Mouse (Mus musculus): ENCODE measurements around the gene Epm2aip1. TPM values are rescaled to one million over a fixed set of nuclear protein-coding genes. Genes with fewer than 3 reads are reported as not detected.

Epm2aip1 gene
- polyA plus RNA-seq, 1 experiment: 20.2 TPM

- TF ChIP-seq CTCF (IDR thresholded peaks at IDR 0.05; ENCODE audit: low read depth, low read length): no peak
- TF ChIP-seq EP300 (IDR thresholded peaks at IDR 0.05; ENCODE audit: insufficient read depth, low read depth, low read length): no peak
- no peak for TF ChIP-seq POLR2A (IDR thresholded peaks at IDR 0.05; ENCODE audit: insufficient read depth, low read length)
- H3K9ac ChIP-seq (ENCODE audit: low read depth, poor library complexity, severe bottlenecking): no peak overlapping the region
- no peak overlapping the region for H3K27ac ChIP-seq (ENCODE audit: insufficient read depth, low read length)
- H3K27me3 ChIP-seq (ENCODE audit: control insufficient read depth, insufficient read depth, low read length, poor library complexity, severe bottlenecking): no peaks in the 10 kb centered on the region
- H3K36me3 ChIP-seq (ENCODE audit: control insufficient read depth, insufficient read depth, low read length, poor library complexity, severe bottlenecking): no peaks in the 10 kb centered on the region
- no peaks in the 10 kb centered on the region for H3K4me1 ChIP-seq (ENCODE audit: control insufficient read depth, insufficient read depth, low read length)
- H3K9me3 ChIP-seq (replicated peaks; ENCODE audit: control insufficient read depth, insufficient read depth, low read length, poor library complexity, severe bottlenecking): no peaks in the 10 kb centered on the region
- H3K4me3 ChIP-seq (ENCODE audit: low read depth, low read length): no peak overlapping the region
These were observed 26.9 kb downstream of the Epm2aip1 start for GRCm38 (mm10) chr9:111298606-111299005.

GRCm38 (mm10) chr9:111302196-111302831, 30.6 kb downstream of the Epm2aip1 start:
- H3K9ac ChIP-seq (ENCODE audit: low read depth, poor library complexity, severe bottlenecking): no peak overlapping the region
- no peaks in the 10 kb centered on the region for H3K27me3 ChIP-seq (ENCODE audit: control insufficient read depth, insufficient read depth, low read length, poor library complexity, severe bottlenecking)
- no peaks in the 10 kb centered on the region for H3K9me3 ChIP-seq (replicated peaks; ENCODE audit: control insufficient read depth, insufficient read depth, low read length, poor library complexity, severe bottlenecking)
- TF ChIP-seq EP300 (IDR thresholded peaks at IDR 0.05; ENCODE audit: insufficient read depth, low read depth, low read length) (no peak), POLR2A (IDR thresholded peaks at IDR 0.05; ENCODE audit: insufficient read depth, low read length) (no peak), CTCF (IDR thresholded peaks at IDR 0.05; ENCODE audit: low read depth, low read length) (no peak)
- H3K4me3 ChIP-seq (ENCODE audit: low read depth, low read length): no peak overlapping the region
- H3K4me1 ChIP-seq (ENCODE audit: control insufficient read depth, insufficient read depth, low read length): no peaks in the 10 kb centered on the region
- no peaks in the 10 kb centered on the region for H3K36me3 ChIP-seq (ENCODE audit: control insufficient read depth, insufficient read depth, low read length, poor library complexity, severe bottlenecking)
- H3K27ac ChIP-seq (ENCODE audit: insufficient read depth, low read length): no peak overlapping the region

- TF ChIP-seq EP300 (IDR thresholded peaks at IDR 0.05; ENCODE audit: insufficient read depth, low read depth, low read length) (no peak), POLR2A (IDR thresholded peaks at IDR 0.05; ENCODE audit: insufficient read depth, low read length) (no peak), CTCF (IDR thresholded peaks at IDR 0.05; ENCODE audit: low read depth, low read length) (no peak)
- no peaks in the 10 kb centered on the region for H3K36me3 ChIP-seq (ENCODE audit: control insufficient read depth, insufficient read depth, low read length, poor library complexity, severe bottlenecking)
- H3K4me3 ChIP-seq (ENCODE audit: low read depth, low read length): no peak overlapping the region
- H3K4me1 ChIP-seq (ENCODE audit: control insufficient read depth, insufficient read depth, low read length): no peaks in the 10 kb centered on the region
- H3K9me3 ChIP-seq (replicated peaks; ENCODE audit: control insufficient read depth, insufficient read depth, low read length, poor library complexity, severe bottlenecking): no peaks in the 10 kb centered on the region
- no peak overlapping the region for H3K27ac ChIP-seq (ENCODE audit: insufficient read depth, low read length)
- H3K9ac ChIP-seq (ENCODE audit: low read depth, poor library complexity, severe bottlenecking): no peak overlapping the region
- H3K27me3 ChIP-seq (ENCODE audit: control insufficient read depth, insufficient read depth, low read length, poor library complexity, severe bottlenecking): no peaks in the 10 kb centered on the region
These were observed 32.3 kb downstream of the Epm2aip1 start for GRCm38 (mm10) chr9:111304036-111304435.

- Histone ChIP-seq H3K9me3 (replicated peaks; ENCODE audit: control insufficient read depth, insufficient read depth, low read length, poor library complexity, severe bottlenecking) (peaks cover 6% of the 10 kb centered on the region), H3K27me3 (ENCODE audit: control insufficient read depth, insufficient read depth, low read length, poor library complexity, severe bottlenecking) (peaks cover 4% of the 10 kb centered on the region), H3K9ac (ENCODE audit: low read depth, poor library complexity, severe bottlenecking) (no peak overlapping the region), H3K4me1 (ENCODE audit: control insufficient read depth, insufficient read depth, low read length) (no peaks in the 10 kb centered on the region), H3K36me3 (ENCODE audit: control insufficient read depth, insufficient read depth, low read length, poor library complexity, severe bottlenecking) (no peaks in the 10 kb centered on the region), H3K4me3 (ENCODE audit: low read depth, low read length) (no peak overlapping the region), H3K27ac (ENCODE audit: insufficient read depth, low read length) (no peak overlapping the region)
- no peak for TF ChIP-seq CTCF (IDR thresholded peaks at IDR 0.05; ENCODE audit: low read depth, low read length)
- TF ChIP-seq POLR2A (IDR thresholded peaks at IDR 0.05; ENCODE audit: insufficient read depth, low read length): no peak
- no peak for TF ChIP-seq EP300 (IDR thresholded peaks at IDR 0.05; ENCODE audit: insufficient read depth, low read depth, low read length)
These were observed 34.4 kb downstream of the Epm2aip1 start for GRCm38 (mm10) chr9:111306142-111306541.

- Histone ChIP-seq H3K4me1 (ENCODE audit: control insufficient read depth, insufficient read depth, low read length) (no peaks in the 10 kb centered on the region), H3K27ac (ENCODE audit: insufficient read depth, low read length) (no peak within 1 kb of the TSS), H3K9me3 (replicated peaks; ENCODE audit: control insufficient read depth, insufficient read depth, low read length, poor library complexity, severe bottlenecking) (peaks cover 6% of the 10 kb centered on the region), H3K36me3 (ENCODE audit: control insufficient read depth, insufficient read depth, low read length, poor library complexity, severe bottlenecking) (no peaks in the 10 kb centered on the region), H3K4me3 (ENCODE audit: low read depth, low read length) (peak within 1 kb of the TSS; percentile 56), H3K27me3 (ENCODE audit: control insufficient read depth, insufficient read depth, low read length, poor library complexity, severe bottlenecking) (peaks cover 22% of the 10 kb centered on the region), H3K9ac (ENCODE audit: low read depth, poor library complexity, severe bottlenecking) (peak within 1 kb of the TSS; percentile 73)
- TF ChIP-seq EP300 (IDR thresholded peaks at IDR 0.05; ENCODE audit: insufficient read depth, low read depth, low read length): no peak
- TF ChIP-seq POLR2A (IDR thresholded peaks at IDR 0.05; ENCODE audit: insufficient read depth, low read length): no peak
- TF ChIP-seq CTCF (IDR thresholded peaks at IDR 0.05; ENCODE audit: low read depth, low read length): no peak
These were observed 39.5 kb downstream of the Epm2aip1 start, which contains the start of gene Trank1 for GRCm38 (mm10) chr9:111311031-111311842. Gene Trank1, plus strand, starts transcription at chr9:111311739.

Data from ES-Bruce4 (cell line).